Mouse (Mus musculus) heart, adult 2 months (tissue): ENCODE results near the gene Trim9.

Experiments used
- CTCF ChIP-seq: fragments of 200-600 bp; IDR thresholded peaks from 2 replicates; pipeline ENCODE4 v1.8.1; 2022; ENCODE audit warnings: antibody characterized with exemption, mild to moderate bottlenecking, moderate library complexity
- EP300 ChIP-seq: fragments of 200-500 bp; IDR thresholded peaks from 2 replicates; pipeline ENCODE4 v1.6.1; 2011; ENCODE audit warnings: low read depth, low read length, control low read depth; ENCODE audit not compliant: insufficient read depth
- POLR2A ChIP-seq: fragments of 200-500 bp; IDR thresholded peaks from 2 replicates; pipeline ENCODE4 v1.6.1; 2011; ENCODE audit warnings: mild to moderate bottlenecking, low read depth, low read length, control low read depth; ENCODE audit not compliant: insufficient read depth

DNA sequence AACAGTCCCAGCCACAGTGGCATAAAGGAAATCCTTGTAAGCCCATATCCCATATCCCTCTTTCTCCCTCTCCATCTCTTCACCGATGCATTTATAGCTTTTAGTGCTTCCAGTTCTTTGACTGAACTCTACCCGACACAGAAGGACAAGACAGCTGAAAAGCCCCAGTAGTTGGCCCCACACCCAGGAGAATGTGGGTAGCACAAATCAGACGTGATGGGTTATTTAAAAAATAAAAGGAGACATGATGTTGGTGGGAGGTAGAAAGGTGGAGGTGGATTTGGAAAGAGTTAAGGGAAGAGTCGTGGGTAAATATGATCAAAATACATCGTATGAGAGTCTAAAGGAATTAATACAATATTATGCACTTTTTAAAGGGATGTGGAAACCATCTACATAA lies 40.4 kb downstream of the Trim9 start:
- TF ChIP-seq POLR2A (no peak), CTCF (no peak), EP300 (no peak)
